Mouse (Mus musculus): ENCODE measurements around the gene Mbd3. TPM values are rescaled to one million over a fixed set of nuclear protein-coding genes. Genes with fewer than 3 reads are reported as not detected.

The Mbd3 gene
- total and polyA plus RNA-seq, 3 experiments = 48.7 to 131 (median 67.0) TPM

GRCm38 (mm10) chr10:80396822-80397523, 2.4 kb downstream of the Mbd3 start:
- TF ChIP-seq USF1 (IDR thresholded peaks at IDR 0.05; ENCODE audit: low read depth, low read length) (no peak), CHD1 (IDR thresholded peaks at IDR 0.05; ENCODE audit: low read depth, low read length) (peak; percentile 12; the same call in 1 of the 2 replicates)
- H3K79me2 ChIP-seq (replicated peaks; ENCODE audit: control insufficient read depth, extremely low read depth, insufficient read depth, poor library complexity, severe bottlenecking) = peaks cover 18% of the 10 kb centered on the region
- H3K27me3 ChIP-seq (replicated peaks) = no peaks in the 10 kb centered on the region
- H3K4me2 ChIP-seq (ENCODE audit: insufficient read depth, low read depth, poor library complexity, severe bottlenecking) = peak overlapping the region; percentile 68
- H3K9ac ChIP-seq (ENCODE audit: insufficient read depth, low read depth) = peak overlapping the region; percentile 29
- H3K4me3 ChIP-seq (replicated peaks in 1 of 3; ENCODE audit: low read depth in 2 of 3, low read length in 2 of 3, poor library complexity in 1 of 3) = peak overlapping the region; percentile 42 to 63 (median 60)
- no peaks in the 10 kb centered on the region for H3K9me3 ChIP-seq (replicated peaks; ENCODE audit: low read length)
- dilution Hi-C loops (cut with MboI; ENCODE audit: extremely low pct_ligation_motif_present, extremely low pct_unique_long_range_greater_than_20kb, low sequenced_read_pairs) (no loop called here), in situ Hi-C loops (cut with MboI; ENCODE audit: low pct_ligation_motif_present, low pct_unique_long_range_greater_than_20kb, low sequenced_read_pairs) (no loop called here)
- H3K27ac ChIP-seq (ENCODE audit: insufficient read depth, low read depth) = peak overlapping the region; percentile 98
- peaks cover 18 to 54% of the 10 kb centered on the region in 2 experiments for H3K4me1 ChIP-seq (ENCODE audit: control insufficient read depth in 1 of 2, insufficient read depth in 2 of 2)
- peak; percentile 50 for DNase-seq (ENCODE audit: extremely low read depth)
- peaks cover 46 to 58% of the 10 kb centered on the region in 2 experiments for H3K36me3 ChIP-seq (replicated peaks in 1 of 2; ENCODE audit: control insufficient read depth in 1 of 2, insufficient read depth in 1 of 2, low read length in 1 of 2)

GRCm38 (mm10) chr10:80395025-80395627, 4.2 kb downstream of the Mbd3 start:
- Histone ChIP-seq H3K79me2 (replicated peaks; ENCODE audit: control insufficient read depth, extremely low read depth, insufficient read depth, poor library complexity, severe bottlenecking) (peaks cover 18% of the 10 kb centered on the region), H3K9me3 (replicated peaks; ENCODE audit: low read length) (no peaks in the 10 kb centered on the region), H3K36me3 (replicated peaks in 1 of 2; ENCODE audit: control insufficient read depth in 1 of 2, insufficient read depth in 1 of 2, low read length in 1 of 2) (peaks cover 43 to 64% of the 10 kb centered on the region in 2 experiments), H3K9ac (ENCODE audit: insufficient read depth, low read depth) (no peak overlapping the region), H3K4me1 (ENCODE audit: control insufficient read depth in 1 of 2, insufficient read depth in 2 of 2) (peaks cover 15 to 36% of the 10 kb centered on the region in 2 experiments), H3K4me3 (replicated peaks in 1 of 3; ENCODE audit: low read depth in 2 of 3, low read length in 2 of 3, poor library complexity in 1 of 3) (no peak overlapping the region), H3K4me2 (ENCODE audit: insufficient read depth, low read depth, poor library complexity, severe bottlenecking) (no peak overlapping the region), H3K27me3 (replicated peaks) (no peaks in the 10 kb centered on the region), H3K27ac (ENCODE audit: insufficient read depth, low read depth) (no peak overlapping the region)
- no peak for DNase-seq (ENCODE audit: extremely low read depth)
- dilution Hi-C loops (cut with MboI; ENCODE audit: extremely low pct_ligation_motif_present, extremely low pct_unique_long_range_greater_than_20kb, low sequenced_read_pairs) = no loop called here
- no peak for TF ChIP-seq GABPA (IDR thresholded peaks at IDR 0.05; ENCODE audit: insufficient replicate concordance, low read depth, low read length)
- TF ChIP-seq CTCF (conservative IDR thresholded peaks at IDR 0.05 in 1 of 2, IDR thresholded peaks at IDR 0.05 in 1 of 2; ENCODE audit: low read depth in 2 of 2, low read length in 2 of 2) = no peak
- TF ChIP-seq UBTF (IDR thresholded peaks at IDR 0.05; ENCODE audit: low read depth, low read length) = no peak
- no peak for TF ChIP-seq USF1 (IDR thresholded peaks at IDR 0.05; ENCODE audit: low read depth, low read length)
- no peak for TF ChIP-seq MAFK (IDR thresholded peaks at IDR 0.05; ENCODE audit: insufficient replicate concordance, low read length)
- TF ChIP-seq RAD21 (IDR thresholded peaks at IDR 0.05; ENCODE audit: low read depth, low read length) = no peak
- TF ChIP-seq POLR2AphosphoS2 (IDR thresholded peaks at IDR 0.05; ENCODE audit: low read depth, low read length) = no peak
- no peak for TF ChIP-seq HCFC1 (IDR thresholded peaks at IDR 0.05; ENCODE audit: low read depth, low read length)
- no peak for TF ChIP-seq ETS1 (conservative IDR thresholded peaks at IDR 0.05; ENCODE audit: low read depth, low read length)
- no peak for TF ChIP-seq ZKSCAN1 (IDR thresholded peaks at IDR 0.05; ENCODE audit: borderline replicate concordance, low read depth, low read length)
- TF ChIP-seq KAT2A (IDR thresholded peaks at IDR 0.05; ENCODE audit: insufficient replicate concordance, low read length) = no peak
- no peak for TF ChIP-seq JUND (conservative IDR thresholded peaks at IDR 0.05; ENCODE audit: low read depth, low read length)
- TF ChIP-seq MXI1 (IDR thresholded peaks at IDR 0.05; ENCODE audit: low read depth, low read length) = no peak
- TF ChIP-seq CHD2 (IDR thresholded peaks at IDR 0.05; ENCODE audit: low read length) = no peak
- in situ Hi-C loops (cut with MboI; ENCODE audit: low pct_ligation_motif_present, low pct_unique_long_range_greater_than_20kb, low sequenced_read_pairs) = no loop called here
